Mouse (Mus musculus) embryo, embryonic 11 days (tissue): ENCODE data around the gene Rdh7.
"Not testable (repeated sequence)": the region's sequence is repeated elsewhere in the genome, so short reads cannot be mapped to it uniquely, and the experiment has no call there.

Source experiments
- DNase-seq: peaks from one replicate; pipeline ENCODE4 v3.0.0-alpha.2; 2015

The Rdh7 gene

DNA sequence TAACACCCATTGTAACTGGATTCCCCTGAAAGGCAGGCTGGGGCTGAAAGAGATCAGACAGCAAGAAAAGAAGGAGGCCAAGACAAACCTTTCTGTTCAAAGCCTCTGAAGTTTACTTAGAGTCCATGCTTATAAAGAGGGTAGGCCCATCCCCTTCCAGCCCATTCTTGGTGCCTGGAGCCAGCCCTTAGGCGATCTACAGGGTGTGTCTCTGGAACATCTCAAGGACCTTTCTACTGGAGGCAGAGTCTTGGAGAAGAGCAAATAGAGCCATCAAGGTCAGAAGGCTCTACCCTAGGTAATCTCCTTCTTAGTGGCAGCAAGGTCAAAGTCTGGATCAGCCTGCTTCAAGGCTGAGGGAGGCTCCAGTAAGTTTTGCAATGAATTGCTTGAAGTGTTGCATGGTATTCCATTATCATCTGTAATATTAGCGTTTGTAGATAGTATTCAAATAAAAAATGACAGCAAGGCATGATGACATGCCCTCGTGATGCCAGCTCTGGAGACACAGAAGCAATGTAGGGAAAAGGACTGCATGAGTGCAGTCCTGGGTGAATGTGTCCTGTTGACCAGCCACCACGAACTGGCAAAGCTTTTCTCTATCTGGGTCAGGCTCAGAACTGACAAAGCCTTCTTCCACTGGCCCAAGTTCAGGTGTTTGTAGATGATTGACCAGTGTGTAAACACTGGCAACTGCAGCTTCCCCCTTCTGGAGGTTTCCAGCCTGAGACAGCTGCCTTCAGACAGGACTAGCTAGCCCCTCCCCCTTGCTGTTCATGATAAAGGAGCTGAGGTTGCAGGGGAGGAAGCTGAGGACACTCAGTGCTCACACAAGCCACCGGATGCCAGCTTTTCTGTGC, 4.8 kb upstream of the Rdh7 start:
- peak; percentile 19 for DNase-seq

DNA sequence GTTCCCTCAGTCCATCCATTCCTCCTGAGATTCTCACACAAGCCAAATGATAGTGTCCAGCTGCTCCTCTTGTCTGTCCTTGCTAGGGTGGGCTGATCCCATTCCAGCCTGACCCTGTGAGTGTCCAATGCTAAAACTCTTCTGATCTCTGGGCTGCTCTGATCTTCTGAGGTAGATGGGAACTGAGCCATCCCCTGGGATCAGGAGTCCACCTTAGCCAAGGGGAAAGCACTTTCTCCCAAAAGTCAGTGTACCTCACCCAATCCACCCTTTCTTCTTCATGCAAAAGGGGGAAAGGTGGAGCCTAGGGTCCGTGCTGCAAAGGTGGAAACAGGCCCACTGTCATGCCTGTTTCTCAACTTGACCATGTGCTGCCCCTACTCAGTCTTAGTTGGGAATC, 2.9 kb upstream of the Rdh7 start:
- no peak for DNase-seq

DNA sequence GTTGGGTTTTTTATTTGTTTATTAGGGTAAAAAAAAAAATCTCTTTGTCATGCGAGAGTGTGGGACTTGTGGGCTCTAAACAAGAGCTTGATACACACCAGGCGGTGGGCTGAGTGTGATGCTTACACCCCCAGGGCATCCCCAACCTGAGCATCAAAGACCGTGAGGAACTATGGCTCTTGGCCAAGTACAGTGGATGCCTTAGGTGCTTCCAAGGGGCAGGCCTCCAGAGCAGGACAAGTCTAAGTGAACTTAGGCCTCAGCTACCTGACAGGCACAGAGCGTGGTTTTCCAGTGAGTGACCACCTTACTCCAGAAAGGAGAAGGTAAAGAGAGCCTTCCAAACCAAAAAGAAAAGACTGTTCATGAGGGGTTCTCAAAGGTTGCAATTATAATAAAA, 1.6 kb downstream of the Rdh7 start:
- DNase-seq = no peak

DNA sequence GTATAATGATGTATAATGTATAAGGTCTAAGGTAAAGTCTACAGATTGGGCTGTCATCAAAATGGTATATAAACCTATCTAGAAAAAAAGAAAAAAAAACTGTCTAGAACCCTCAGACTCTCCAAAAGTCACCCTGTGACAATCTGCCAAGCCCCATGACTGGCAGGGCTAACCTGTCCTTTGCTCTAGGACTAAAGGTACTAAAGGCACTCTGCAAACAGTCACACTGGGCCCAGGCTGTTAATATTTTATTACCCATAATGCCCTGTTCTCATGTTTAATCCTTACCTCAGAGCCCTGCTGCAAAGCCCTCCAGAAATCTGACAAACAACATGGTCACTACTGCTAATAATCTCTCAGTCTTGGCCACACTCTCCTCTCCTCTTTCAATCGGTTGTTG, 2.1 kb downstream of the Rdh7 start:
- no peak for DNase-seq

DNA sequence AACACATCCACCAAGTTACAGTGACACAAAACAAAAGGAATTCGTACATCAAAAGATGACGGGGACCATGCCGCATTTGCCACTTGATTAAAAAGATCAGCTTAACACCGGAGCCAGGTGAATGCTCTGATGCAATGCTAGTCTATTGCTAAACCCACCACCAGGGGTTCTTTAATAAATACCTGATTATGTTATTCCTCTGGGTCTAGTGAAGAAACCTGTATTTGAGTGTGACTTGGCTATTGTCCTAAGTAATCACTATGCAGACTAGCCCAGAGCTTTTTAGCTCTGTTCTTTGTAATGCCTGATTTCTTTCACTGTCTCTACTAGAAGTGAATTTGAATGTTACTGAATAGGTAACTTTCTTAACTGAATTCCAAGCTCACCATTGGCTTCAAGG, 7.6 kb downstream of the Rdh7 start:
- DNase-seq = no peak

DNA sequence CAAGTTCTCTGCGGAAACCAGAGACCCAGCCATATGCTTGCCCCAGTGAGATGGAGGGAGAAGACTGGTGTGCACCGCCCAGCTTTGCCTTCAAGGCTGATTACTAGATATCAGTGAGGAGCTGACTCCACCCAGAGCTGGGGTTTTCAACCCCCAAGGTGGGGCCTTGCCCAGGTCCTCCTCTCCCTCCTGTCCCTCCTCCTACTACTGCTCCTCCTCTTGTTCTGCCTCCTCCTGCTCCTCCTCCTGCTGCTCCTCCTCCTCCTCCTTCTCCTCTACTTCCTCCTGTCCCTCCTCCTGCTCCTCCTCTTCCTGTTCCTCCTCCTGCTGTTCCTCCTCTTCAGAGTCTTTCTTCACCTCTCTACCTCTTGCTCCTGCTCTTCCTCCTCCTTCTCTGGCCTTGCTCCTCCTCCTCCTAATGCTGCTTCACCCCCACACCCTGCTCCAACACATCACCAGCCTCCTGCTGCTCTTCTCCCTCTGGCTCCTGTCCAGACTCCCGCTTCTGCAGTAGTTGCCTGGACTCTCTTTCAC, 9.4 kb downstream of the Rdh7 start:
- DNase-seq = no peak

DNA sequence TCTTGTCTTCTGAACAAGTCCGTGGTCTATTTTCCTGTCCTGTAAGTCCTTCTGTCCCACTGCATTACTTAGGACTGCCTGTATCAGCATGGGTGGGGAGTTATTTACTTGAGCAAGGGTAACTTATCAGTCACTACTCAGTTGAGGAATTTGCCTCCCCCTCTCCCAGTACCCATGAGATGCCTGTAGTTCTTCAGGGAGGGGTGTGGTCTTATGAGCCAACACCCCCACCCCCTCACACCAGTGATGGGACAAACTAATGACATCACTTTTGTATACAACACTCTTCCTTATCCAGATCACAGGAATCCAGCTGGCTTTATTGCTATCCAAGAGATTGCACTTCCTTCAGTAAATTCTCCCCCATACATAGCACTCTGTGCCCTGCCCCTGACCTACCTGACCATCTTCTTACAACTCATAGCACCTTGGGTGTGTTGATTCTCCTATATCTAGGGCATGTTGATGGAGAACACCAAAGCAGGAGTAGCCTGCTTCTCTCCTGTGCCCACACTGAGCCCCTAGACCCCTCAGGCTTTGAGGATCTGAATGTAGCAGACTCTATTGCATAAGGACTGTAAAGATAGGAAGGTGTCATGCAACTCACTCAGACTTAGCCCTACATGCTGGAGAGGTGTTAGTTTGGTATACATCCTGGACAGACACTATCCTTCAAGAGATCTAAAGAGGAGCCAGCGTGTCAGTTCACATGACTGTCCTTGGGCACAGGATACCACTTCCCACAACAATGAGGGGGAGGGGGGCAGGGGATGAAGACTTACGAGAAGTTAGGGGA, 10.2 kb downstream of the Rdh7 start:
- no peak for DNase-seq

DNA sequence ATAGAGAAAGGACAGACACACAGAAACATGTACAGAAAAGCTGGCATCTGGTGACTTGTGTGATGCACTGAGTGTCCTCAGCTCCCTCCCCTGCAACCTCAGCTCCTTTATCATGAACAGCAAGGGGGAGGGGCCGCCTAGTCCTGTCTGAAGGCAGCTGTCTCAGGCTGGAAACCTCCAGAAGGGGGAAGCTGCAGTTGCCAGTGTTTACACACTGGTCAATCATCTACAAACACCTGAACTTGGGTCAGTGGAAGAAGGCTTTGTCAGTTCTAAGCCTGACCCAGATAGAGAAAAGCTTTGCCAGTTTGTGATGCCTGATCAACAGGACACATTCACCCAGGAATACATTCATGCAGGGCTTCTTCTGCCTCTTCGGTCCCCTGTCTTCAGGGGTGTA, 10.9 kb downstream of the Rdh7 start:
- peak; percentile 9 for DNase-seq

DNA sequence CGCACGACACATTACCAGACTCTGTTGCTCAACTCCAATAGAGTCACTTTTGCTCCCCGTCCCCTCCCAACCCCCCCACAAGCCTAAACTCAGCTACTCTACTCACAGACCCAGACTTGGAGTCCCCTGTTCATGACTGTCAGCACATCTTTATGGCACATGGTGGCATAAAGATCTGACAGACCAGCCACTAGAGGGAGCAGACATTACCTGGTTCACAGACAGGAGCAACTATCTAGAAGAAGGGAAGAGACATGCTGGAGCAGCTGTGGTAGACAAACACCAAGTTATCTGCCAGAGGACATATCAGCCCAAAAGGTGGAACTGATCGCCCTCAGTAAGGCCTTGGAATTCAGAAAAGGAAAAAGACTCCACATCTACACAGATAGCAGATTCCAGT, 16.1 kb downstream of the Rdh7 start:
- DNase-seq = peak; percentile 31

DNA sequence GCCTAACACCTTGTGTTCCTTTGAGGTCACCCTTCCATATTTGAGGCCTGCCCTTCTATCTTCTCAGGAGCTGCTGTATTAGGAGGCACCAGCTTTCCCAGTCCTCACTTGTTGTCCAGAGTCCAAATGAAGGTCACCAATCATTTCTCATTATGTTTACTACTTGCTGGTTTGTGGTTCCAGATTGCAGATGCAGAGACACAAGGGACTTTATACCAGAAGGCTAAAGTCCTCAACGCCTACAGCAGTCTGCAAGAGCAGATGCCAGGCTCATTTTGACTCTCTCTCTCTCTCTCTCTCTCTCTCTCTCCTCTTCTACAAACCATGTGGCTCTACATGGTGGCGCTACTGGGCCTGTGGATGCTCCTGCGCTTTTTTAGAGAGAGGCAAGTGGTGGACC, 22.4 kb downstream of the Rdh7 start, which contains the start of gene Rdh16f2:
Gene Rdh16f2 (plus strand): TSS at position 243 of the 400 bp plus-strand sequence.
- DNase-seq = no peak

DNA sequence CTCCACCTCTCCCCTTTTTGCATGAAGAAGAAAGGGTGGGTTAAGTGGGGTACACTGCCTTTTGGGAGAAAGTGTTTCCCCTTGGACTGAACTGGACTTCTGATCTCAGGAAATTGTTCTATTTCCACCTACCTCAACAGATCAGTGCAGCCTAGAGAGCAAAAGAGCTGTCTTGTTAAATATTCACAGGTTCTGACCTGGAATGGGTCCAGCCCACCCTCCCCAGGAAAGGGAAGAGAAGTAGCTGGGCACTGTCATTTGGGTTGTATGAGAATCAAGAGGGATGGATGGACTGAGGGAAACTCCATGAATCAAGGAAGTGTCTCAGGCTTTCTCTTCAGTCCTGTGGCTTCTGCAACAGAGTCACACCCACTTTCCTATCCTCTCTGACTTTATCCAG, 23.7 kb downstream of the Rdh7 start:
- DNase-seq = no peak

DNA sequence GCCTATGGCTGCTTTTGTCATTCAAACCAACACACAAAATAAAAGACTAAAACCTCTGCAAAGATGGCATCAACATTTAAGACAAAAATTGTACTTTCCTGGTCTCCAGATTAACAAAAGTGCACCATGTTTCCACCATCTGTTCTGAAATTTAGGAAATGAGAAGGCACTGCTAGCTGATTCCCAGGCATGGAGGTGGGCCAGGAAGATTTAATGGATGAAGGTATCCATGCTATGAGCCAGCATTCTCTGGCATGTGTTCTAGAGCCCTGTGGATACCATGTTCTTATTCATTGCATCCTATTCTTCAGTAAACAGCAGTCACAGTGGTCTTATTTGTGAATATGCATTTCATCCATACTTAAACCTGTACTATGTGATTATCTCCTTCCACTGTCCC, 32.2 kb downstream of the Rdh7 start:
- no peak for DNase-seq

DNA sequence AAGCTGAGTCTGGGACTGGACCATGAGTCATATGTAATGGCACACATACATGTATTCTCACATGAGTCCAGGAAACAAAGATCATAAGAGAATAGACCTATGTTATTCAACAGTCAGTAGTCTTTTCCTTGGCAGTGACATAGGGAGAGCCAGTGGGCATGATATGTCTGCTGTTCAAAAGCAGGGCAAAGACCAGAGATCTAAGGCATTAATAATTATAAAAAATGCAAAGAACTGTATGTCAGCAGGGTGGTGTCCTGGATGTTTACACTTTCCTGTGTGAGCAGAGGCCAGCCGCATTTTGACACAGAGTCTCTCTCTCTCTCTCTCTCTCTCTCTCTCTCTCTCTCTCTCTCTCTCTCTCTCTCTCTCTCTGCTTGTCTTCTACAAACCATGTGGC, 39.0 kb downstream of the Rdh7 start, which contains the start of gene Rdh19:
Gene Rdh19 (plus strand): TSS at position 301 of the 400 bp plus-strand sequence.
- no peak for DNase-seq

DNA sequence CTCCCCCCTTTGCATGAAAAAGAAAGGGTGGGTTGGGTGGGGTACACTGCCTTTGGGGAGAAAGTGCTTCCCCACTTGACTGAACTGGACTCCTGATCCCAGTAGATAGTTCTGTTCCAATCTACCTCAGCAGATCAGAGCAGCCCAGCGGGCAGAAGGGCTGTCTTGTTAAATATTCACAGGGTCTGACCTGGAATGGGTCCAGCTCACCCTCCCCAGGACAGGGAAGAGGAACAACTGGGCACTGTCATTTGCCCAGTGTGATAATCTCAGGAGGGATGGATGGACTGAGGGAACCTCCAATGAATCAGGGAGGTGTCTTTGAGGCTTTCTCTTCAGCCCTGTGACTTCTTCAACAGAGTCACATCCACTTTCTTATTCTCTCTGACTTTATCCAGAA, 40.5 kb downstream of the Rdh7 start:
- DNase-seq = no peak

DNA sequence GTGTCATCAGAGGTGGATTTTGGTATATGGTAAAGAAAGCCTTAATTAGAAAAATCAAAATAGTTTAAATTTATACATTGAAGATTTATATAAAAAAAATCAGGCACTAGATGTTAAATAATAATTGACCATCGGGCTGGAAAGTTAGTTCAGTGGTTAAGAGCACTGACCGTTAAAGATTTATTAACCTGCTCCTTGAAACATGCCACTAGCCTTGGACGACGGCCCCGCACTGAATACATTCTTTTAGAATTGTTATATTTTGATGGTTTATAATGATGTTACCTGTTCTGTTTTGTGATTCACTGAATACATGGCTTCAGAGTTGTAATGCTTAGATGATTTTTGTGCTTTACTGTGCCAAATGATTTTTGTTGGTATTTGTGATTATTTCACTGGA, 42.7 kb downstream of the Rdh7 start:
- DNase-seq = not testable (repeated sequence)

DNA sequence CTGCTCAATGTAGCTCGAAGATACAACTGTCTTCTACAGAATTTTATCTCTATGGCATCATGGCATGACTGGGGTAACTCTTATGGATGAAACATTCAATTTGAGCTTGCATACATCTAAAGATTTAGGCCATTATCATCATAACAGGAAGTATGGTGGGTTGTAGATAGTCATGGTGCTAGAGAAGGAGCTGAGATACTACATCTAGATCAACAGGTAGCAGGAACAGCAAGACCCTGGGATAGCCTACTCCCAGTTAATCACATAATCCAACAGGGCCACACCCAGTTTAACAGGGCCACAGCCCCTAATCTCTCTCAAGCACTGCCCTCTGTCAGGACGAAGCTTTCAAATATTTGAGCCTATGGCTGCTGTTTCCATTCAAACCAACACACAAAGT, 47.8 kb downstream of the Rdh7 start:
- no peak for DNase-seq

DNA sequence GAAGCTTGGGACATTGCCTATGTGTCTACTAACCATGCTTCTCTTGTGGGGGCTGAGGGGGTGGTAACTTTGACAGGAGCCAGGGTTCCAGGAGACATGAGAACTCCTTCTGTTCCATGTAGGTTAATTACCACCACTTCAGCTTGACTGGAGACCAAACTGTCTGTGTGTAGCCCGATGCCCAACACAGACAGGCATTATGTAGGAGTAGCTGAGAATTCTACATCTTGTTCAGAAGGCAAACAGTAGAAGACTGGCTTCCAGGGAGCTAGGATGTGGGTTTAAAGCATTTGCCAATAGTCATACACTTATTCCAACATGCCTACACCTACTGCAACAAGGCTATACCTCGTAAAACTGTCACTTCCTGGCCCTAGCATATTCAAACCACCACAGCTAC, 50.1 kb downstream of the Rdh7 start:
- DNase-seq = no peak

DNA sequence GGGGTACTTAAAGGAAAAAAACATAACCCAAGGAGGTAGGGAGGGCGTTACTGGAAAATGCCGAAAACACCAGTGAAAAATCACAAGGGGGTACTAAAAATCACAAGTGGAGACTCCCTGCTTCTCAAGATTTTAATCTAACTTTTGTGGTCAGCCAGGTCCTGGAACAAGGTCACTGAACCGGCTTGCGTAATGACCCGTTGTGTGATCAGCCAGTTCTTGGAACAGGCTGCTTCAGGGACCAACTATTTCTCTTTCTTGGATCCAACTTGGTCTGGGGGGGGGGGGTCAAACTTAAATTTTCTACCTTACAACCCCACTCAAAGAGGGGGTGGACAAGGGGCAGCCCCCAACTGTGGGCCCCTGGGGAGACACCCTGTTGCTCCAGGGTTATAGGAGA, 50.8 kb downstream of the Rdh7 start:
- not testable (repeated sequence) for DNase-seq

DNA sequence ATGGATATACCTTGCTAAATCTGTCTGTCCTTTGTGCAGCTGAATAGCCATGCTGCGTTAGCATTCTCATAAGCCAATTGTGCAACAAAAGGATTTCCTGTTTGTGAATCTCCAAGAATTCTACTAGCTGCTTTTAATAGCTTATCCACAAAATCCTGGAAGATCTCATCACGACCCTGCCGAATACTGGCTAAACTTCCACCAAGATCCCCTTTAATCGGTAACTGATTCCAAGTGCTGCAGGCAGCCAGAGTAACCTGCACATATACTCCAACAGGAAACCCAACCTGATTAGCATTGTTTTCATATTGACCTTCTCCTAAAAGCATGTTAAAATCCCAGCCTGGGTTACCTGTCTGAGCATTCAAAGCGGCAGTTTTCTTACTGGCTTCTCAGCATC, 53.3 kb downstream of the Rdh7 start:
- DNase-seq = no peak

DNA sequence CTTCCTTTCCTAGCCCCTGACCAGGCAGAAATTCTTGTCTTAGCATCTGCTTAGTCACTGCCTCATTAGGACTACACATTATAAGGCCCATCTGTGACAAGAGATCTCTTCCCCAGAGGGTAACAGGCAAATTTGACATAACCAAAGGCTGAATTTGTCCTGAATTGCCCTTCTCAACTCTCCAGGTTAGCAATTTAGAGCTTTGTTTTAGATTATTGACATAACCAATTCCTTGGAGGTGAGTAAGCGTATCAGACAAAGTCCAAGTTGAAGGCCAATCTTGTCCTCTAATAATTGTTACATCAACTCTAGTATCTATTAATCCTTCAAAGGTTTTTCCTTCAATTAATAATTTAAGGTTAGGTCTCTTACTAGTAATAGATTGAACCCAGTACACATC, 54.4 kb downstream of the Rdh7 start:
- not testable (repeated sequence) for DNase-seq
